Mouse (Mus musculus): ENCODE measurements around the gene Hba-x. TPM values are rescaled to one million over a fixed set of nuclear protein-coding genes. Genes with fewer than 3 reads are reported as not detected.

Gene Hba-x
- total RNA-seq, 1 experiment, result not detected

DNA sequence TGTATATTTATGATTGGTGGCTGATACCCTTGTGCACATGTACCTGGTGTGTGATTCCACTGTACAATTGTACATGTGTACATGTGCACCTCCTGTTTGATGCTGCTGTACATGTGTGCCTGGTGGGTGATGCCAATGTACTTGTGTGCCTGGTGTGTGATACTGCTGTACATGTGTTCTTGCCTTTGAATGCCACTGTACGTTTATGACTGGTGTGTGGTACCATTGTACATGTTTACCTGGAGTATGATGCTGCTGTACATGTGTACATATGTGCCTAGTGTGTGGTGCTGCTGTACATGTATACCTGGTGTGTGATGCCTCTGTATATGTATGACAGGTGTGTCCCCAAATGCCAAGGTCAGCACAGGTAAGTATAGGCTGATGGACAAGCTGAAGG, 25.3 kb downstream of the Hba-x start:
- no peak for DNase-seq (ENCODE audit: low read depth, low spot score)
- Histone ChIP-seq H3K36me3 (ENCODE audit: control insufficient read depth, insufficient read depth, low read length, poor library complexity, severe bottlenecking) (no peaks in the 10 kb centered on the region), H3K4me3 (ENCODE audit: insufficient read depth in 1 of 2, low read depth in 1 of 2, low read length in 2 of 2, poor library complexity in 1 of 2, severe bottlenecking in 1 of 2) (no peak overlapping the region), H3K9ac (ENCODE audit: insufficient read depth, low read depth, low read length, poor library complexity, severe bottlenecking) (no peak overlapping the region), H3K4me1 (ENCODE audit: control insufficient read depth in 2 of 2, insufficient read depth in 2 of 2, low read length in 2 of 2, poor library complexity in 1 of 2) (no peaks in the 10 kb centered on the region), H3K9me3 (ENCODE audit: control insufficient read depth, insufficient read depth, low read depth, low read length) (no peaks in the 10 kb centered on the region), H3K27ac (ENCODE audit: insufficient read depth, low read depth, low read length, poor library complexity, severe bottlenecking) (no peak overlapping the region)
- no peak for TF ChIP-seq MAFK (IDR thresholded peaks at IDR 0.05; ENCODE audit: insufficient read depth, low read depth, low read length)
- no peak for TF ChIP-seq ZC3H11A (IDR thresholded peaks at IDR 0.05; ENCODE audit: borderline replicate concordance, low read depth, low read length)
- no peak for TF ChIP-seq CHD2 (IDR thresholded peaks at IDR 0.05; ENCODE audit: low read depth, low read length)
- TF ChIP-seq ZNF384 (IDR thresholded peaks at IDR 0.05; ENCODE audit: low read depth, low read length), result no peak
- TF ChIP-seq HCFC1 (IDR thresholded peaks at IDR 0.05; ENCODE audit: borderline replicate concordance, insufficient read depth, low read length), result no peak
- in situ Hi-C loops (cut with MboI; ENCODE audit: low sequenced_read_pairs in 2 of 2, unreplicated experiment in 2 of 2), result no loop called here

DNA sequence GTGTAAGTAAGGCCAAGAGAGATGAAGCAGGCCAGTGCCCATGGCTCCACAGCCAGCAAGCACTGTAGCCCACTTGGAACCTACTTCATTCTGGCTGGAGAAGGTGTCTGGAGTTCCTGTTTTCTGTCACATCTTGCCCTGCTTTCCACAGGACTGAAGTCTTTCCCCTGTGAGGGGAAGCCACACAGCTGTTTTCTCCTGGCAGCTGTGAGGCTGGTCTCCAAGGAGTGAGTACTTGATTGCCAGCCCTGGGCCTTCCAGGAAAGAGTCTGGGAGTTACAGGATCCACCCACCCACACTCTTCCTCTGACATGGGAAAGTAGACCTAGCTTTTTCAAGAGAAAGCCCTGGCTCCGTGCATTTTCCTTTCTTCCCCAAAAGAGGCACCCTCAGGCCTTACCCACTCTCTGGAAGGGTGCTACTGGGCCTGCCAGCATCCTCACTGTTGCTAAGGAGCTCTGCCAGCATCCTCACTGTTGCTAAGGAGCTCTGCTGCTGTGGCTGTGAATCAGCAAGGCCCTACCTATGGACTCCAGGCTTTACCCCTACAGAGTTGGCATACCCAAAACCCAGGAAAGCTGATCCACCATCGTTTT, 26.7 kb downstream of the Hba-x start:
- H3K4me3 ChIP-seq (ENCODE audit: insufficient read depth in 1 of 2, low read depth in 1 of 2, low read length in 2 of 2, poor library complexity in 1 of 2, severe bottlenecking in 1 of 2), result no peak overlapping the region
- TF ChIP-seq ZC3H11A (IDR thresholded peaks at IDR 0.05; ENCODE audit: borderline replicate concordance, low read depth, low read length) (no peak), HCFC1 (IDR thresholded peaks at IDR 0.05; ENCODE audit: borderline replicate concordance, insufficient read depth, low read length) (no peak), CHD2 (IDR thresholded peaks at IDR 0.05; ENCODE audit: low read depth, low read length) (no peak)
- H3K9ac ChIP-seq (ENCODE audit: insufficient read depth, low read depth, low read length, poor library complexity, severe bottlenecking), result no peak overlapping the region
- no peaks in the 10 kb centered on the region for H3K4me1 ChIP-seq (ENCODE audit: control insufficient read depth in 2 of 2, insufficient read depth in 2 of 2, low read length in 2 of 2, poor library complexity in 1 of 2)
- no peaks in the 10 kb centered on the region for H3K36me3 ChIP-seq (ENCODE audit: control insufficient read depth, insufficient read depth, low read length, poor library complexity, severe bottlenecking)
- H3K27ac ChIP-seq (ENCODE audit: insufficient read depth, low read depth, low read length, poor library complexity, severe bottlenecking), result no peak overlapping the region
- no peak for DNase-seq (ENCODE audit: low read depth, low spot score)
- in situ Hi-C loops (cut with MboI; ENCODE audit: low sequenced_read_pairs in 2 of 2, unreplicated experiment in 2 of 2), result no loop called here
- no peaks in the 10 kb centered on the region for H3K9me3 ChIP-seq (ENCODE audit: control insufficient read depth, insufficient read depth, low read depth, low read length)

- H3K27ac ChIP-seq (ENCODE audit: insufficient read depth, low read depth, low read length, poor library complexity, severe bottlenecking), result no peak overlapping the region
- no peak for DNase-seq (ENCODE audit: low read depth, low spot score)
- no peak overlapping the region for H3K9ac ChIP-seq (ENCODE audit: insufficient read depth, low read depth, low read length, poor library complexity, severe bottlenecking)
- H3K4me1 ChIP-seq (ENCODE audit: control insufficient read depth in 2 of 2, insufficient read depth in 2 of 2, low read length in 2 of 2, poor library complexity in 1 of 2), result no peaks in the 10 kb centered on the region
- no peaks in the 10 kb centered on the region for H3K9me3 ChIP-seq (ENCODE audit: control insufficient read depth, insufficient read depth, low read depth, low read length)
- H3K4me3 ChIP-seq (ENCODE audit: insufficient read depth in 1 of 2, low read depth in 1 of 2, low read length in 2 of 2, poor library complexity in 1 of 2, severe bottlenecking in 1 of 2), result no peak overlapping the region
- in situ Hi-C loops (cut with MboI; ENCODE audit: low sequenced_read_pairs in 2 of 2, unreplicated experiment in 2 of 2), result no loop called here
- H3K36me3 ChIP-seq (ENCODE audit: control insufficient read depth, insufficient read depth, low read length, poor library complexity, severe bottlenecking), result no peaks in the 10 kb centered on the region
- no peak for TF ChIP-seq CHD2 (IDR thresholded peaks at IDR 0.05; ENCODE audit: low read depth, low read length)
- no peak for TF ChIP-seq HCFC1 (IDR thresholded peaks at IDR 0.05; ENCODE audit: borderline replicate concordance, insufficient read depth, low read length)
- no peak for TF ChIP-seq MAFK (IDR thresholded peaks at IDR 0.05; ENCODE audit: insufficient read depth, low read depth, low read length)
- no peak for TF ChIP-seq ZNF384 (IDR thresholded peaks at IDR 0.05; ENCODE audit: low read depth, low read length)
- TF ChIP-seq ZC3H11A (IDR thresholded peaks at IDR 0.05; ENCODE audit: borderline replicate concordance, low read depth, low read length), result no peak
These were observed 27.3 kb downstream of the Hba-x start for GRCm38 (mm10) chr11:32303455-32303854.

- no peak for DNase-seq (ENCODE audit: low read depth, low spot score)
- Histone ChIP-seq H3K4me1 (ENCODE audit: control insufficient read depth in 2 of 2, insufficient read depth in 2 of 2, low read length in 2 of 2, poor library complexity in 1 of 2) (no peaks in the 10 kb centered on the region), H3K9ac (ENCODE audit: insufficient read depth, low read depth, low read length, poor library complexity, severe bottlenecking) (no peak overlapping the region), H3K4me3 (ENCODE audit: insufficient read depth in 1 of 2, low read depth in 1 of 2, low read length in 2 of 2, poor library complexity in 1 of 2, severe bottlenecking in 1 of 2) (no peak overlapping the region), H3K36me3 (ENCODE audit: control insufficient read depth, insufficient read depth, low read length, poor library complexity, severe bottlenecking) (no peaks in the 10 kb centered on the region), H3K9me3 (ENCODE audit: control insufficient read depth, insufficient read depth, low read depth, low read length) (no peaks in the 10 kb centered on the region), H3K27ac (ENCODE audit: insufficient read depth, low read depth, low read length, poor library complexity, severe bottlenecking) (no peak overlapping the region)
- TF ChIP-seq MAFK (IDR thresholded peaks at IDR 0.05; ENCODE audit: insufficient read depth, low read depth, low read length) (no peak), HCFC1 (IDR thresholded peaks at IDR 0.05; ENCODE audit: borderline replicate concordance, insufficient read depth, low read length) (no peak), ZNF384 (IDR thresholded peaks at IDR 0.05; ENCODE audit: low read depth, low read length) (no peak), ZC3H11A (IDR thresholded peaks at IDR 0.05; ENCODE audit: borderline replicate concordance, low read depth, low read length) (no peak), CHD2 (IDR thresholded peaks at IDR 0.05; ENCODE audit: low read depth, low read length) (no peak)
- in situ Hi-C loops (cut with MboI; ENCODE audit: low sequenced_read_pairs in 2 of 2, unreplicated experiment in 2 of 2), result no loop called here
These were observed 30.8 kb downstream of the Hba-x start for GRCm38 (mm10) chr11:32307006-32307405.

DNA sequence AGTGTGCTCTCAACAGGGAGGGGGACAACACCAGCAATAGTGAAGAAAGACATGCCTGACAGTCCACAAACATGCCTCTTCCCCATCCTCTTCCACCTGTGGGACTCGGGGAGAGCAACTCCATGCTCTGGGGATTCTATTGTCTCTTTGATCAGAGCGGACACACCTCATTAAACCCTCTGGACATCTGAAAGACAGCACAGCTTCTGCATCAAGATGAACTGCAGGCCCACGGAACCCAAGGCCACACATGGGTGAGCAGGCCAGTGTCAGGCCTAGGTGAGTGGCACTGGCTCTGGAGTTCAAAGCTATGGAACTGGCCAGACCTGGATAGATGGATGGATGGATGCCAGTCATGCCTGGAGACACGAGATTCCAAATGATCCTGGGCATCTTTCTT, 33.2 kb downstream of the Hba-x start:
- H3K9me3 ChIP-seq (ENCODE audit: control insufficient read depth, insufficient read depth, low read depth, low read length), result no peaks in the 10 kb centered on the region
- no peak overlapping the region for H3K4me3 ChIP-seq (ENCODE audit: insufficient read depth in 1 of 2, low read depth in 1 of 2, low read length in 2 of 2, poor library complexity in 1 of 2, severe bottlenecking in 1 of 2)
- no peak overlapping the region for H3K9ac ChIP-seq (ENCODE audit: insufficient read depth, low read depth, low read length, poor library complexity, severe bottlenecking)
- TF ChIP-seq HCFC1 (IDR thresholded peaks at IDR 0.05; ENCODE audit: borderline replicate concordance, insufficient read depth, low read length), result no peak
- no peak for TF ChIP-seq MAFK (IDR thresholded peaks at IDR 0.05; ENCODE audit: insufficient read depth, low read depth, low read length)
- TF ChIP-seq ZC3H11A (IDR thresholded peaks at IDR 0.05; ENCODE audit: borderline replicate concordance, low read depth, low read length), result no peak
- H3K4me1 ChIP-seq (ENCODE audit: control insufficient read depth in 2 of 2, insufficient read depth in 2 of 2, low read length in 2 of 2, poor library complexity in 1 of 2), result no peaks in the 10 kb centered on the region
- H3K27ac ChIP-seq (ENCODE audit: insufficient read depth, low read depth, low read length, poor library complexity, severe bottlenecking), result no peak overlapping the region
- H3K36me3 ChIP-seq (ENCODE audit: control insufficient read depth, insufficient read depth, low read length, poor library complexity, severe bottlenecking), result no peaks in the 10 kb centered on the region
- DNase-seq (ENCODE audit: low read depth, low spot score), result no peak
- in situ Hi-C loops (cut with MboI; ENCODE audit: low sequenced_read_pairs in 2 of 2, unreplicated experiment in 2 of 2), result no loop called here

Measured in ES-E14 (cell line).